Mouse (Mus musculus) MEL (cell line): ENCODE measurements at regions not wholly inside any gene's neighbourhood (a gene's known extent, or its start where the extent isn't known, plus 50 kb on each side); places are given as distances from the start of the nearest gene placed in this dataset.

Experiments
- DNase-seq: peaks from one replicate; pipeline ENCODE4 v3.0.0; 2011; ENCODE audit warnings: low read depth, low spot score
- H3K27ac ChIP-seq: 2 replicates; pipeline ENCODE4 v1.5.1; 2012; ENCODE audit warnings: low read depth, mild to moderate bottlenecking, control low read depth, low read length, moderate library complexity; ENCODE audit not compliant: control insufficient read depth
- H3K27me3 ChIP-seq, 2 experiments: fragments of 150-350 bp in 1 of 2; sonication (generic) in 1 of 2; 2 replicates each; pipeline ENCODE4 v1.6.1; 2012; ENCODE audit warnings: low read length in 2 of 2, mild to moderate bottlenecking in 2 of 2, improper control_type of control experiment in 1 of 2, moderate library complexity in 1 of 2; ENCODE audit not compliant: insufficient read depth in 2 of 2, control insufficient read depth in 1 of 2
- H3K36me3 ChIP-seq, 2 experiments: 2 replicates each; pipeline ENCODE4 v1.6.1; 2012 to 2014; ENCODE audit warnings: low read length in 2 of 2, improper control_type of control experiment in 1 of 2, inconsistent platforms in 1 of 2, mild to moderate bottlenecking in 1 of 2; ENCODE audit not compliant: insufficient read depth in 2 of 2, control insufficient read depth in 1 of 2
- H3K4me1 ChIP-seq, 2 experiments: fragments of 150-350 bp in 1 of 2; sonication (generic) in 1 of 2; 2 replicates each; pipeline ENCODE4 v1.6.1; 2012; ENCODE audit warnings: low read length in 2 of 2, improper control_type of control experiment in 1 of 2, mild to moderate bottlenecking in 1 of 2; ENCODE audit not compliant: insufficient read depth in 2 of 2, control insufficient read depth in 1 of 2
- H3K4me3 ChIP-seq, 2 experiments: fragments of 150-350 bp in 1 of 2; sonication (generic) in 1 of 2; 2 replicates each; pipeline ENCODE4 v1.5.1; 2012; ENCODE audit warnings: low read depth in 2 of 2, low read length in 2 of 2, mild to moderate bottlenecking in 2 of 2, moderate library complexity in 2 of 2, control low read depth in 1 of 2, improper control_type of control experiment in 1 of 2; ENCODE audit not compliant: control insufficient read depth in 1 of 2, insufficient read depth in 1 of 2
- H3K79me2 ChIP-seq: 2 replicates; pipeline ENCODE4 v1.6.1; 2012; ENCODE audit warnings: mild to moderate bottlenecking, low read length, moderate library complexity; ENCODE audit not compliant: control insufficient read depth, poor library complexity, insufficient read depth
- H3K9ac ChIP-seq: 2 replicates; pipeline ENCODE4 v1.6.1; 2012; ENCODE audit warnings: low read depth, mild to moderate bottlenecking, control low read depth, low read length, moderate library complexity; ENCODE audit not compliant: control insufficient read depth, poor library complexity, severe bottlenecking
- H3K9me3 ChIP-seq: fragments of 150-350 bp; sonication (generic); replicated peaks from 2 replicates; pipeline ENCODE4 v1.6.1; 2012; ENCODE audit warnings: mild to moderate bottlenecking, low read length, improper control_type of control experiment, moderate library complexity; ENCODE audit not compliant: insufficient read depth
- E2F4 ChIP-seq: IDR thresholded peaks from 2 replicates; pipeline ENCODE4 v1.6.1; 2011; ENCODE audit warnings: low read depth, low read length, improper control_type of control experiment, borderline replicate concordance
- EP300 ChIP-seq, 2 experiments: IDR thresholded peaks; 2 replicates each; pipeline ENCODE4 v1.6.1; 2011; ENCODE audit warnings: improper control_type of control experiment in 2 of 2, low read length in 2 of 2, low read depth in 1 of 2, mild to moderate bottlenecking in 1 of 2
- GABPA ChIP-seq: IDR thresholded peaks from 2 replicates; pipeline ENCODE4 v1.6.1; 2012; ENCODE audit warnings: low read depth, mild to moderate bottlenecking, inconsistent platforms, low read length, improper control_type of control experiment, moderate library complexity
- GATA1 ChIP-seq: IDR thresholded peaks from 2 replicates; pipeline ENCODE4 v1.6.1; 2011; ENCODE audit warnings: low read depth, low read length, improper control_type of control experiment
- HCFC1 ChIP-seq: IDR thresholded peaks from 2 replicates; pipeline ENCODE4 v1.6.1; 2012; ENCODE audit warnings: low read depth, mild to moderate bottlenecking, inconsistent platforms, low read length, improper control_type of control experiment, moderate library complexity
- KAT2A ChIP-seq: conservative IDR thresholded peaks from 2 replicates; pipeline ENCODE4 v1.6.1; 2012; ENCODE audit warnings: low read depth, low read length, improper control_type of control experiment, inconsistent platforms
- MAFK ChIP-seq: IDR thresholded peaks from 2 replicates; pipeline ENCODE4 v1.6.1; 2011; ENCODE audit warnings: low read depth, mild to moderate bottlenecking, low read length, improper control_type of control experiment, borderline replicate concordance
- MAX ChIP-seq: IDR thresholded peaks from 2 replicates; pipeline ENCODE4 v1.6.1; 2011; ENCODE audit warnings: low read length, improper control_type of control experiment
- MAZ ChIP-seq: IDR thresholded peaks from 2 replicates; pipeline ENCODE4 v1.6.1; 2012; ENCODE audit warnings: low read depth, mild to moderate bottlenecking, inconsistent platforms, low read length, improper control_type of control experiment
- MEF2A ChIP-seq: IDR thresholded peaks from 2 replicates; pipeline ENCODE4 v1.6.1; 2014; ENCODE audit warnings: low read depth, mild to moderate bottlenecking, inconsistent platforms, low read length, improper control_type of control experiment; ENCODE audit not compliant: poor library complexity, insufficient replicate concordance, severe bottlenecking; ENCODE audit errors: extremely low read depth
- NRF1 ChIP-seq: IDR thresholded peaks from 2 replicates; pipeline ENCODE4 v1.6.1; 2014; ENCODE audit warnings: low read depth, mild to moderate bottlenecking, inconsistent platforms, low read length, improper control_type of control experiment, moderate library complexity; ENCODE audit not compliant: poor library complexity, insufficient read depth, severe bottlenecking
- POLR2A ChIP-seq, 2 experiments: IDR thresholded peaks; 2 replicates each; pipeline ENCODE4 v1.6.1; 2011 to 2012; ENCODE audit warnings: low read length in 2 of 2, mild to moderate bottlenecking in 2 of 2, control low read depth in 1 of 2, improper control_type of control experiment in 1 of 2, low read depth in 1 of 2, moderate library complexity in 1 of 2; ENCODE audit not compliant: control insufficient read depth in 1 of 2, insufficient read depth in 1 of 2, poor library complexity in 1 of 2
- POLR2AphosphoS5 ChIP-seq: IDR thresholded peaks from 2 replicates; pipeline ENCODE4 v1.6.1; 2012; ENCODE audit warnings: low read depth, borderline replicate concordance, mild to moderate bottlenecking, inconsistent platforms, low read length, moderate library complexity, mixed read lengths
- RCOR1 ChIP-seq: IDR thresholded peaks from 2 replicates; pipeline ENCODE4 v1.6.1; 2012; ENCODE audit warnings: low read depth, mild to moderate bottlenecking, inconsistent platforms, low read length, improper control_type of control experiment
- TCF12 ChIP-seq: IDR thresholded peaks from 2 replicates; pipeline ENCODE4 v1.6.1; 2014; ENCODE audit warnings: low read depth, mild to moderate bottlenecking, inconsistent platforms, low read length, improper control_type of control experiment, moderate library complexity
- USF1 ChIP-seq: IDR thresholded peaks from 2 replicates; pipeline ENCODE4 v1.6.1; 2014; ENCODE audit warnings: low read depth, mild to moderate bottlenecking, inconsistent platforms, low read length, improper control_type of control experiment, moderate library complexity
- ZNF384 ChIP-seq: IDR thresholded peaks from 2 replicates; pipeline ENCODE4 v1.6.1; 2012; ENCODE audit warnings: low read depth, mild to moderate bottlenecking, inconsistent platforms, low read length, improper control_type of control experiment

- Histone ChIP-seq H3K79me2 (no peaks in the 10 kb centered on the region), H3K9me3 (no peaks in the 10 kb centered on the region)
- no peak for DNase-seq
Measured at GRCm38 (mm10) chr8:56970311-56970710, 350.5 kb upstream of the Hand2 start.

GRCm38 (mm10) chr8:56978994-56979393 lies 341.8 kb upstream of the Hand2 start:
- Histone ChIP-seq H3K27ac (no peak overlapping the region), H3K9me3 (no peaks in the 10 kb centered on the region), H3K79me2 (no peaks in the 10 kb centered on the region), H3K9ac (no peak overlapping the region), H3K36me3 (no peaks in the 10 kb centered on the region), H3K4me3 (no peak overlapping the region), H3K27me3 (no peaks in the 10 kb centered on the region), H3K4me1 (no peaks in the 10 kb centered on the region)
- no peak for TF ChIP-seq E2F4
- TF ChIP-seq RCOR1, result no peak
- TF ChIP-seq GATA1, result no peak
- TF ChIP-seq HCFC1, result no peak
- TF ChIP-seq USF1, result no peak
- TF ChIP-seq TCF12, result no peak
- no peak for DNase-seq

More at GRCm38 (mm10) chr8:56970311-56970710, 350.5 kb upstream of the Hand2 start:
- Histone ChIP-seq H3K4me3 (no peak overlapping the region), H3K27me3 (no peaks in the 10 kb centered on the region), H3K27ac (no peak overlapping the region), H3K4me1 (no peaks in the 10 kb centered on the region), H3K9ac (no peak overlapping the region), H3K36me3 (no peaks in the 10 kb centered on the region)
- TF ChIP-seq MAFK, result no peak
- TF ChIP-seq KAT2A, result no peak
- TF ChIP-seq E2F4, result no peak
- TF ChIP-seq ZNF384, result no peak
- TF ChIP-seq MEF2A, result no peak
- no peak for TF ChIP-seq TCF12
- no peak for TF ChIP-seq NRF1
- no peak for TF ChIP-seq POLR2AphosphoS5
- TF ChIP-seq MAZ, result no peak
- no peak for TF ChIP-seq EP300 (IDR thresholded peaks at IDR 0.05; ENCODE audit: low read depth in 1 of 2, low read length in 2 of 2)

- Histone ChIP-seq H3K9ac (no peak overlapping the region), H3K4me3 (no peak overlapping the region), H3K79me2 (no peaks in the 10 kb centered on the region), H3K36me3 (no peaks in the 10 kb centered on the region)
- no peak for DNase-seq
- no peak for TF ChIP-seq POLR2A (IDR thresholded peaks at IDR 0.05; ENCODE audit: control insufficient read depth in 1 of 2, insufficient read depth in 1 of 2, low read depth in 1 of 2, low read length in 2 of 2, poor library complexity in 1 of 2)
- no peak for TF ChIP-seq GABPA
- no peak for TF ChIP-seq MAX
- TF ChIP-seq, all 39 proteins: peak for 0
- no peaks in the 10 kb centered on the region for H3K4me1 ChIP-seq
- no peaks in the 10 kb centered on the region for H3K27me3 ChIP-seq
- no peaks in the 10 kb centered on the region for H3K9me3 ChIP-seq
- no peak overlapping the region for H3K27ac ChIP-seq
Measured at GRCm38 (mm10) chr8:56979416-56979815, 341.4 kb upstream of the Hand2 start.
